Mouse (Mus musculus): Measurements from ENCODE around the gene Abhd5. TPM values are rescaled to one million over a fixed set of nuclear protein-coding genes. Genes with fewer than 3 reads are reported as not detected.

Abhd5 gene
- polyA plus RNA-seq, 1 experiment: 36.3 TPM

GRCm38 (mm10) chr9:122346059-122346458 is 5.3 kb upstream of the Abhd5 start:
- TF ChIP-seq CTCF (conservative IDR thresholded peaks at IDR 0.05; ENCODE audit: insufficient read depth, insufficient read length, low read depth, low read length) (no peak), POLR2A (IDR thresholded peaks at IDR 0.05; ENCODE audit: low read depth, low read length) (no peak)
- WGBS: 79% methylated on average over 5 of the region's 5 CpGs
- Histone ChIP-seq H3K4me1 (ENCODE audit: control insufficient read depth, insufficient read depth, low read length) (no peaks in the 10 kb centered on the region), H3K36me3 (ENCODE audit: control insufficient read depth, insufficient read depth, low read length) (no peaks in the 10 kb centered on the region), H3K4me3 (ENCODE audit: insufficient read depth, low read depth, low read length) (no peak overlapping the region), H3K27ac (ENCODE audit: insufficient read depth, low read depth, low read length) (no peak overlapping the region), H3K27me3 (replicated peaks; ENCODE audit: control insufficient read depth, insufficient read depth, low read length) (no peaks in the 10 kb centered on the region)
- DNase-seq: no peak

- WGBS: 91% methylated on average over 1 of the region's 1 CpGs
- no peak for TF ChIP-seq POLR2A (IDR thresholded peaks at IDR 0.05; ENCODE audit: low read depth, low read length)
- DNase-seq: no peak
- H3K36me3 ChIP-seq (ENCODE audit: control insufficient read depth, insufficient read depth, low read length): no peaks in the 10 kb centered on the region
- no peaks in the 10 kb centered on the region for H3K27me3 ChIP-seq (replicated peaks; ENCODE audit: control insufficient read depth, insufficient read depth, low read length)
- H3K27ac ChIP-seq (ENCODE audit: insufficient read depth, low read depth, low read length): no peak overlapping the region
- peaks cover 2% of the 10 kb centered on the region; the same call in 1 of the 2 replicates for H3K4me1 ChIP-seq (ENCODE audit: control insufficient read depth, insufficient read depth, low read length)
- no peak overlapping the region for H3K4me3 ChIP-seq (ENCODE audit: insufficient read depth, low read depth, low read length)
Measured at GRCm38 (mm10) chr9:122347882-122348281, 3.5 kb upstream of the Abhd5 start.

GRCm38 (mm10) chr9:122349286-122349685 is 2.1 kb upstream of the Abhd5 start:
- no peak for TF ChIP-seq POLR2A (IDR thresholded peaks at IDR 0.05; ENCODE audit: low read depth, low read length)
- TF ChIP-seq CTCF (conservative IDR thresholded peaks at IDR 0.05; ENCODE audit: insufficient read depth, insufficient read length, low read depth, low read length): no peak
- no peak overlapping the region for H3K4me3 ChIP-seq (ENCODE audit: insufficient read depth, low read depth, low read length)
- peaks cover 5% of the 10 kb centered on the region; the same call in 1 of the 2 replicates for H3K4me1 ChIP-seq (ENCODE audit: control insufficient read depth, insufficient read depth, low read length)
- H3K27ac ChIP-seq (ENCODE audit: insufficient read depth, low read depth, low read length): no peak overlapping the region
- WGBS: 90% methylated on average over 4 of the region's 4 CpGs
- H3K36me3 ChIP-seq (ENCODE audit: control insufficient read depth, insufficient read depth, low read length): no peaks in the 10 kb centered on the region
- no peak for DNase-seq
- H3K27me3 ChIP-seq (replicated peaks; ENCODE audit: control insufficient read depth, insufficient read depth, low read length): no peaks in the 10 kb centered on the region

- Histone ChIP-seq H3K4me1 (ENCODE audit: control insufficient read depth, insufficient read depth, low read length) (peaks cover 10% of the 10 kb centered on the region; the same call in 1 of the 2 replicates), H3K4me3 (ENCODE audit: insufficient read depth, low read depth, low read length) (peak overlapping the region; percentile 72; the same call in 1 of the 2 replicates), H3K27ac (ENCODE audit: insufficient read depth, low read depth, low read length) (no peak overlapping the region), H3K27me3 (replicated peaks; ENCODE audit: control insufficient read depth, insufficient read depth, low read length) (no peaks in the 10 kb centered on the region), H3K36me3 (ENCODE audit: control insufficient read depth, insufficient read depth, low read length) (no peaks in the 10 kb centered on the region)
- 72% methylated on average over 7 of the region's 7 CpGs for WGBS
- no peak for DNase-seq
- no peak for TF ChIP-seq CTCF (conservative IDR thresholded peaks at IDR 0.05; ENCODE audit: insufficient read depth, insufficient read length, low read depth, low read length)
- no peak for TF ChIP-seq POLR2A (IDR thresholded peaks at IDR 0.05; ENCODE audit: low read depth, low read length)
Measured at GRCm38 (mm10) chr9:122350396-122351130, 845 bp upstream of the Abhd5 start.

GRCm38 (mm10) chr9:122352025-122352392 is 601 bp downstream of the Abhd5 start:
- peak overlapping the region; percentile 72 for H3K4me3 ChIP-seq (ENCODE audit: insufficient read depth, low read depth, low read length)
- DNase-seq: peak; percentile 77

GRCm38 (mm10) chr9:122352911-122353310 is 1.5 kb downstream of the Abhd5 start:
- Histone ChIP-seq H3K36me3 (ENCODE audit: control insufficient read depth, insufficient read depth, low read length) (no peaks in the 10 kb centered on the region), H3K4me3 (ENCODE audit: insufficient read depth, low read depth, low read length) (no peak overlapping the region), H3K27ac (ENCODE audit: insufficient read depth, low read depth, low read length) (no peak overlapping the region), H3K27me3 (replicated peaks; ENCODE audit: control insufficient read depth, insufficient read depth, low read length) (no peaks in the 10 kb centered on the region), H3K4me1 (ENCODE audit: control insufficient read depth, insufficient read depth, low read length) (peaks cover 13% of the 10 kb centered on the region; the same call in 1 of the 2 replicates)
- no peak for DNase-seq
- no peak for TF ChIP-seq CTCF (conservative IDR thresholded peaks at IDR 0.05; ENCODE audit: insufficient read depth, insufficient read length, low read depth, low read length)
- TF ChIP-seq POLR2A (IDR thresholded peaks at IDR 0.05; ENCODE audit: low read depth, low read length): no peak
- WGBS: 74% methylated on average over 4 of the region's 4 CpGs

More at GRCm38 (mm10) chr9:122352025-122352392, 601 bp downstream of the Abhd5 start:
- peak overlapping the region; percentile 84 for H3K27ac ChIP-seq (ENCODE audit: insufficient read depth, low read depth, low read length)
- under 1% methylated on average over 30 of the region's 30 CpGs for WGBS
- TF ChIP-seq CTCF (conservative IDR thresholded peaks at IDR 0.05; ENCODE audit: insufficient read depth, insufficient read length, low read depth, low read length) (no peak), POLR2A (IDR thresholded peaks at IDR 0.05; ENCODE audit: low read depth, low read length) (no peak)
- no peaks in the 10 kb centered on the region for H3K27me3 ChIP-seq (replicated peaks; ENCODE audit: control insufficient read depth, insufficient read depth, low read length)
- H3K36me3 ChIP-seq (ENCODE audit: control insufficient read depth, insufficient read depth, low read length): no peaks in the 10 kb centered on the region
- peaks cover 12% of the 10 kb centered on the region; the same call in 1 of the 2 replicates for H3K4me1 ChIP-seq (ENCODE audit: control insufficient read depth, insufficient read depth, low read length)

GRCm38 (mm10) chr9:122354240-122354639 is 2.8 kb downstream of the Abhd5 start:
- H3K36me3 ChIP-seq (ENCODE audit: control insufficient read depth, insufficient read depth, low read length): no peaks in the 10 kb centered on the region
- H3K4me1 ChIP-seq (ENCODE audit: control insufficient read depth, insufficient read depth, low read length): peaks cover 14% of the 10 kb centered on the region; the same call in 1 of the 2 replicates
- H3K4me3 ChIP-seq (ENCODE audit: insufficient read depth, low read depth, low read length): no peak overlapping the region
- no peak overlapping the region for H3K27ac ChIP-seq (ENCODE audit: insufficient read depth, low read depth, low read length)
- TF ChIP-seq POLR2A (IDR thresholded peaks at IDR 0.05; ENCODE audit: low read depth, low read length): no peak
- no peak for TF ChIP-seq CTCF (conservative IDR thresholded peaks at IDR 0.05; ENCODE audit: insufficient read depth, insufficient read length, low read depth, low read length)
- WGBS: 80% methylated on average over 3 of the region's 3 CpGs
- no peaks in the 10 kb centered on the region for H3K27me3 ChIP-seq (replicated peaks; ENCODE audit: control insufficient read depth, insufficient read depth, low read length)
- no peak for DNase-seq

All from kidney, adult 2 months (tissue).